Comparison of ENCODE assay signal across 14 mouse cellular contexts in genomic region chr6:30698036-30698435, GRCm38 (mm10). TPM values are rescaled to one million over a fixed set of nuclear protein-coding genes. Genes with fewer than 3 reads are reported as not detected.
DNase-seq lines count a peak whose midpoint lies in the region; ATAC-seq lines count a peak whose summit lies in the region.
"Had no signal": no experiment of that assay in that cellular context is flagged by ENCODE, and none has a peak within 500 bp of the region (broad histone marks: within the 10 kb centered on the region; RNA-seq: fewer than 3 reads in every experiment).

No protein-coding gene starts in this region.

- no peak overlapping the region for H3K4me3 ChIP-seq in kidney, embryonic 15.5 days (replicated peaks)
- H3K4me3 ChIP-seq in embryonic facial prominence, embryonic 14.5 days (ENCODE audit: low read depth, low read length), result no peak overlapping the region
- no peak overlapping the region for H3K4me3 ChIP-seq in limb, embryonic 13.5 days
- H3K4me3 ChIP-seq: forebrain, embryonic 15.5 days; liver, embryonic 15.5 days had no signal

- H3K9ac ChIP-seq in kidney, embryonic 15.5 days, result no peak overlapping the region
- no peak overlapping the region for H3K9ac ChIP-seq in embryonic facial prominence, embryonic 14.5 days (ENCODE audit: low read depth, low read length)
- H3K9ac ChIP-seq in limb, embryonic 13.5 days, result no peak overlapping the region
- H3K9ac ChIP-seq: forebrain, embryonic 15.5 days; liver, embryonic 15.5 days had no signal

- H3K9me3 ChIP-seq in kidney, embryonic 15.5 days (replicated peaks), result no peaks in the 10 kb centered on the region
- H3K9me3 ChIP-seq in embryonic facial prominence, embryonic 14.5 days (ENCODE audit: control insufficient read depth, low read length), result no peaks in the 10 kb centered on the region
- no peaks in the 10 kb centered on the region for H3K9me3 ChIP-seq in limb, embryonic 13.5 days
- H3K9me3 ChIP-seq: forebrain, embryonic 15.5 days; liver, embryonic 15.5 days had no signal

- peak overlapping the region; percentile 63 for H3K27ac ChIP-seq in kidney, embryonic 15.5 days
- peak overlapping the region; percentile 82 for H3K27ac ChIP-seq in embryonic facial prominence, embryonic 14.5 days (replicated peaks; ENCODE audit: low read depth, low read length)
- peak overlapping the region; percentile 53; the same call in 1 of the 2 replicates for H3K27ac ChIP-seq in limb, embryonic 13.5 days
- H3K27ac ChIP-seq: forebrain, embryonic 15.5 days; liver, embryonic 15.5 days had no signal

- no peak for DNase-seq in kidney, postnatal 10 days
- peak; percentile 85 for DNase-seq in embryonic facial prominence, embryonic 14.5 days (ENCODE audit: low spot score)
- peak; percentile 40 to 64 for DNase-seq in gastrocnemius, postnatal 4 days (ENCODE audit: low spot score in 2 of 2)
- no peak for DNase-seq in right cerebral cortex, postnatal 25 days
- DNase-seq in embryo, embryonic 10.5 days (ENCODE audit: low spot score), result no peak
- DNase-seq: adrenal gland, postnatal 10 days; embryo, embryonic 11 days; kidney, postnatal 36 days had no signal

- no peaks in the 10 kb centered on the region for H3K27me3 ChIP-seq in kidney, embryonic 15.5 days
- H3K27me3 ChIP-seq in embryonic facial prominence, embryonic 14.5 days (replicated peaks; ENCODE audit: control insufficient read depth, insufficient read depth, low read length), result no peaks in the 10 kb centered on the region
- no peaks in the 10 kb centered on the region for H3K27me3 ChIP-seq in limb, embryonic 13.5 days
- H3K27me3 ChIP-seq: forebrain, embryonic 15.5 days; liver, embryonic 15.5 days had no signal

- H3K36me3 ChIP-seq in kidney, embryonic 15.5 days, result no peaks in the 10 kb centered on the region
- H3K36me3 ChIP-seq in embryonic facial prominence, embryonic 14.5 days (ENCODE audit: control insufficient read depth, insufficient read depth, low read length), result no peaks in the 10 kb centered on the region
- no peaks in the 10 kb centered on the region for H3K36me3 ChIP-seq in limb, embryonic 13.5 days
- H3K36me3 ChIP-seq: forebrain, embryonic 15.5 days; liver, embryonic 15.5 days had no signal

- no peak for ATAC-seq in kidney, embryonic 15.5 days (replicated peaks; ENCODE audit: low FRiP score)
- no peak for ATAC-seq in embryonic facial prominence, embryonic 14.5 days (ENCODE audit: low read depth)
- no peak for ATAC-seq in limb, embryonic 13.5 days (ENCODE audit: low FRiP score, low read depth)
- ATAC-seq: forebrain, embryonic 15.5 days had no signal

- H3K4me2 ChIP-seq in kidney, embryonic 15.5 days, result no peak overlapping the region
- no peak overlapping the region for H3K4me2 ChIP-seq in embryonic facial prominence, embryonic 14.5 days (ENCODE audit: low read depth, low read length)
- no peak overlapping the region for H3K4me2 ChIP-seq in limb, embryonic 13.5 days (replicated peaks)
- H3K4me2 ChIP-seq: forebrain, embryonic 15.5 days; liver, embryonic 15.5 days had no signal

- 87% methylated on average over 4 of the region's 4 CpGs for WGBS in kidney, embryonic 15.5 days
- WGBS in embryonic facial prominence, embryonic 14.5 days, result 65% methylated on average over 4 of the region's 4 CpGs
- 82% methylated on average over 4 of the region's 4 CpGs for WGBS in limb, embryonic 13.5 days

- peaks cover 31% of the 10 kb centered on the region for H3K4me1 ChIP-seq in kidney, embryonic 15.5 days
- H3K4me1 ChIP-seq in embryonic facial prominence, embryonic 14.5 days (ENCODE audit: control insufficient read depth, insufficient read depth, low read length), result peaks cover 24% of the 10 kb centered on the region
- peaks cover 22% of the 10 kb centered on the region for H3K4me1 ChIP-seq in limb, embryonic 13.5 days

RNA-seq across cellular contexts. Expression of gene Cep41, which starts 4.5 kb away (rescaled TPM):
- 23.5 and 24.9 TPM in 2 replicates for polyA plus RNA-seq in kidney, embryonic 15.5 days (2015; fragmentation: Nextera tagmentation; extraction: Ambion mirVana)
- polyA plus RNA-seq in embryonic facial prominence, embryonic 14.5 days (2014; fragmentation: Nextera tagmentation; extraction: Ambion mirVana), result 38.6 and 44.3 TPM in 2 replicates
- 10 to 100 TPM; 22.2 to 23.0 TPM for total RNA-seq in gastrocnemius, postnatal 4 days (2021)
- polyA plus RNA-seq in limb, embryonic 13.5 days (2015; fragmentation: Nextera tagmentation; extraction: Ambion mirVana), result 52.3 and 55.4 TPM in 2 replicates

RNA-seq across cellular contexts. Expression of gene Mest, which starts 25.3 kb away (rescaled TPM):
- 2,036 and 2,131 TPM in 2 replicates for polyA plus RNA-seq in kidney, embryonic 15.5 days (2015; fragmentation: Nextera tagmentation; extraction: Ambion mirVana)
- 2,046 and 2,257 TPM in 2 replicates for polyA plus RNA-seq in embryonic facial prominence, embryonic 14.5 days (2014; fragmentation: Nextera tagmentation; extraction: Ambion mirVana)
- total RNA-seq in gastrocnemius, postnatal 4 days (2021), result 1,000 to 10,000 TPM in 1 of 2 experiments, 100 to 1,000 TPM in 1; 835 to 1,053 TPM
- 1,770 and 1,957 TPM in 2 replicates for polyA plus RNA-seq in limb, embryonic 13.5 days (2015; fragmentation: Nextera tagmentation; extraction: Ambion mirVana)

RNA-seq across cellular contexts. Expression of gene Cpa1, which starts 59.0 kb away (rescaled TPM):
- 1.8 and 3.0 TPM in 2 replicates for polyA plus RNA-seq in kidney, embryonic 15.5 days (2015; fragmentation: Nextera tagmentation; extraction: Ambion mirVana)
- polyA plus RNA-seq in embryonic facial prominence, embryonic 14.5 days (2014; fragmentation: Nextera tagmentation; extraction: Ambion mirVana), result 1.3 and 1.7 TPM in 2 replicates
- under 1 TPM; 0.44 to 0.64 TPM for total RNA-seq in gastrocnemius, postnatal 4 days (2021)
- 0.88 and 1.0 TPM in 2 replicates for polyA plus RNA-seq in limb, embryonic 13.5 days (2015; fragmentation: Nextera tagmentation; extraction: Ambion mirVana)
- total RNA-seq: left cerebral cortex, adult 18-20 months; megakaryocyte progenitor cell, adult 5-6 weeks had no signal

Comparison
In these comparisons a context has a peak if more than half of its experiments do, and no peak if none do; other contexts are left out.
1. DNase-seq: peak in embryonic facial prominence, embryonic 14.5 days (single experiment) and gastrocnemius, postnatal 4 days (2 of 2); none in kidney, postnatal 10 days (single experiment), right cerebral cortex, postnatal 25 days (single experiment) and embryo, embryonic 10.5 days (single experiment).
2. Peak in every context shown above with its lines, with median percentiles within 50 percentile points of each other: H3K27ac ChIP-seq.